Mouse (Mus musculus) spleen, postnatal 14 days (tissue): ENCODE data around the gene Actn3.
"Not testable (repeated sequence)": the region's sequence is repeated elsewhere in the genome, so short reads cannot be mapped to it uniquely, and the experiment has no call there.

Experiments
- DNase-seq, 2 experiments: peaks; one replicate each; pipeline ENCODE4 v3.0.0; 2021 to 2022; ENCODE audit warnings: low spot score in 2 of 2

Actn3 gene

DNA sequence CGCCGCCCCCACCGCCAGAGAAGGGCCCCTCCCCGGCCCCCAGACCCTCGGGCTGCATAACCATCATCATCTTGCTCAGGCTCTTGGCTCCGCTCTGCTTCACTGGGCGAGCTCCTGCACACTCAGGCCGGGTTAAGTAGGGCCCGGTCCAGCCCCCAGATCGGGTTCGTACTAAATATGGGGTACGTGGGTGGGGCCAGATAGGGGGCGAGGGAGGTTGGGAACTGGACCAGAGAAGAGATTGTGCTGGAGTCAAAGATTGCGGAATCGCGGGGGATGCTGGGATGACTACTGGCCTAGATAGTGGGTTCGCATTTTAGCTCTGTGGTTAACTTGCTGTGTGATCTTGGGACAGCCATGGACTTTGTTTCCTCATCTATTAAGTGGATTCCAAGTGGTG lies at the start of gene Actn3:
Gene Actn3, minus strand, starts transcription at position 125 of the 400 bp plus-strand sequence.
- DNase-seq = no peak

DNA sequence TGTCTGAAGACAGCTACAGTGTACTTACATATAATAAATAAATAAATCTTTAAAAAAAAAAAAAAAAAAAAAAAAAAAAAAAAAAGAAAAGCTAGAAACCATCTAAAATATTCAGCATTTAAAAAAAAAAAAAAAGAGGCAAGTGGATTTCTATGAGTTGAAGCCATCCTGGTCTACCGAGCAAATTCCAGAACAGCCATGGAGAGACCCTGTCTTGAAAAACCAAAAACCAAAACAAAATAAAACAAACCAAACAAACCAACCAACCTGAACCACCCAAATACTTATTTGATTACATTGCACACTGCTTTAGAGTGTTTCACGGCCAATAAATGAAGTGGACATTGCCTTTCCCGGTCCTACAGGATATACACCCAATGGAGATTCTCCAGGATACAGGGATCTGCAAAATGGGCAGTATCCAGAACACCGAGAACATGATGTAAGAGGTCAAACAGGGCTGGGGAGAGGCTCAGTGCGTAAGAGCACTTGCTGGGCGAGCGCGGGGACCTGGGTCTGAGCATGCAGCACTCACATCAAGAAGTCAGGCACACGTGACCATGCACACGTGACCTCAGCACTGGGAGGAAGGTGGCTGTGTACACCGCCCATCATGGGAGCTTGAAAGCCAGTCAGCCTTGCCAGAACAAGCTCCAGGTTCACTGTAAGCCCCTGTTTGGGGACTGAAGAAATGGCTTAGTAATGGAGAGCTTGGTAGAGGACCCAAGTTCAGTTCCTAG lies 47.6 kb upstream of the Actn3 start:
- DNase-seq = no peak

DNA sequence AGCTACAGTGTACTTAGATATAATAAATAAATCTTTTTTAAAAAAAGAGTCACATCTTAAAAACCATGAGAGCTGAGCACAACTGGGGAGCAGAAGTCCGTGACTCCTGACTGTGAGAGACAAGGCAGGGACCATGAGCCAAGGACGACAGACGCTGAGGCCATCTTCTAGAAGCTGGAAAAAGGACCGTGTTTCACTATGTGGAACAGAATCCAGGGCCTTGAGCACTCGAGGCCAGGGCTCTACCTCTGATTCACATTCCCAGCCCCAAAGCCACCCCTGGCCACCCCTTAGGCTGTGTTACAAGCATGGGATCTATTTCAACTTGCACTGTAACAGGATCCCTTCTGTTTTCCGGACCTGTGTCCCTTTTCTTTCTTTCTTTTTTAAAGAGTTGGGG lies 41.9 kb upstream of the Actn3 start:
- no peak for DNase-seq

DNA sequence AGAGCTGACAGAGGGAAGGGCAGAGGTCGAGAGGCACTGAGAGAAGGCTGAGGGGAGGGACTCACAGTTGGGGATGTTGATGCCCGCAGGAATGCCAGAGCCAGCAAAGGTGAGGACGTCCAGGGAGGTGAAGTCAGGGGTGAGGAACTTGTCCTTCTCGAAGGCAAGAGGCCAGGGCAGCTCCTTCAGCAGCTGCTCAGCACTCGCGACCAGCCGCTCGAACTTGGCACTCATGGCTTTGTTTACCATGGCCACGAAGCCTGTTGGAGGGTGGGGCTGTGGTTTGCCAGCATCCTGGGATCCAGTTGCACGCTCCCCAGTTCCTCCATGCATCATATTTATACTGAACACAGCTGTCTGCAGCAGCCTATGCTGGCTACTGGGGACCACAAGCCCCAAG lies 39.1 kb upstream of the Actn3 start:
- no peak for DNase-seq

DNA sequence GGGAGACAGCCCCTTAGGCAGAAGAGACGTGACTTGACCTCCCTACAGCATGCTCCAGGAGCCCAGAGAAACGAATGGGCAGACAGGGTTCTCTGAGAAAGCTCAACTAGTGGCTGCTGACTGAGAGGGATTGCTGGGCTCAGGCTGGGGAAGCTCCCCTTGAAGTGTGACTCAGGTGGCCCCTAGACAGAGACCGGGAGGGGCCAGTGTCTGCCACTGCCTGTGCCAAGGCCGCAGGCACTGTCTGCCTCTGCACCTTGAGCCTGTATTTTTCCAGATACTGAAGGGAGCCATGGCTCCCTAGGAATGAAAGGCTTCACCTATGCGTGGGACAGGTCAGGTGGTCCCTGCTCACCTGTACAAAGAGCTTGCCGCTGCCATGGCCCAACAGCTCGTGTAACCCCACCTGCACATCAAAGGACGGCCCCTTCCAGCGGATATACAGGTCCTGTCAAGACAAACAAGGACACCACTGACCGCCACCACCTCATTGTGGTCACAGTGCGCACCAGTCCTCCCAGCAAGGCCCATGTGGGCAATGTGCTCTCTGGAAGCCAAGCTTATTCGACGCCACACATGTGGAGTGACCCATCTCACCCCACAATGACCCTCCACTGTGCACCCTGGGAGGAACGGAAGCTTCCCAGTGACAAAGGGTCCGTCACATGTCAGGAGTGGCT lies 38.4 kb upstream of the Actn3 start:
- DNase-seq = no peak

DNA sequence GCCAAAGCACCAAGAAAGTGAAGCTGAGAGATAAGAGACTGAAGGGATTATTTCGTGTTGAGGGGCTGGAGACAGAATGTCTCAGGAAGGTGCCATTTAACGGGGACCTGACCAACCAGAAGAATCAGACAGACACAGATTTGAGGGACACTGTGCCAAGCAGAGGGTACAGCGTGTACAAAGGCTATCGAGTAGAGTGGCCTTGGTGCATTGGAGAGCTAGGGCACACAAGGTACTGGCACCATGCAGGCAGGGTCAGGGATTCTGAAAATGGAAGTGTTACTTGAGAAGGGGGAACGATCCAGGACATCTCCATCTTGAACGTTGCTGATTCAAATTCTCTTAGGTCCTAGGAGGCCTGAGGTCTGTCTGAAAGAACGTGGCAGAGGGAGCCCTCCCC lies 31.7 kb upstream of the Actn3 start:
- no peak for DNase-seq

DNA sequence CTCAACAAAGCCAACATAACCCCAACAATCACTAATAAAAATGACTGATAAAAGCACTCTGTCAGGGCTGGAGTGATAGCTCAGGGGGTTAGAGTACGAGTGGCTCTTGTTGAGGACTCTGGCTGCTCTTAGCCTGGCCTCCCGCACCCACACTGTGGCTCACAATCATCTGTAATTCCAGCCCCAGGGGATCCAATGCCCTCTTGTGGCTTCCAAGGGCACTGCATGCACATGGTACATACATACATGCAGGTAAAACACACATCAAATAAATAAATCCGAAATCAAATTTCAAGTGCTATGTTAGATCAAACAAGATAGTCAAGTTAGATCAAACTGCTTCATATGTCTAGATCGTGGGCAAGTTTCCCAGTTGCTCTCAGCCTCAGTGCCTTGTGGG lies 30.4 kb upstream of the Actn3 start:
- DNase-seq = peak in 1 of 2 experiments; percentile 50

DNA sequence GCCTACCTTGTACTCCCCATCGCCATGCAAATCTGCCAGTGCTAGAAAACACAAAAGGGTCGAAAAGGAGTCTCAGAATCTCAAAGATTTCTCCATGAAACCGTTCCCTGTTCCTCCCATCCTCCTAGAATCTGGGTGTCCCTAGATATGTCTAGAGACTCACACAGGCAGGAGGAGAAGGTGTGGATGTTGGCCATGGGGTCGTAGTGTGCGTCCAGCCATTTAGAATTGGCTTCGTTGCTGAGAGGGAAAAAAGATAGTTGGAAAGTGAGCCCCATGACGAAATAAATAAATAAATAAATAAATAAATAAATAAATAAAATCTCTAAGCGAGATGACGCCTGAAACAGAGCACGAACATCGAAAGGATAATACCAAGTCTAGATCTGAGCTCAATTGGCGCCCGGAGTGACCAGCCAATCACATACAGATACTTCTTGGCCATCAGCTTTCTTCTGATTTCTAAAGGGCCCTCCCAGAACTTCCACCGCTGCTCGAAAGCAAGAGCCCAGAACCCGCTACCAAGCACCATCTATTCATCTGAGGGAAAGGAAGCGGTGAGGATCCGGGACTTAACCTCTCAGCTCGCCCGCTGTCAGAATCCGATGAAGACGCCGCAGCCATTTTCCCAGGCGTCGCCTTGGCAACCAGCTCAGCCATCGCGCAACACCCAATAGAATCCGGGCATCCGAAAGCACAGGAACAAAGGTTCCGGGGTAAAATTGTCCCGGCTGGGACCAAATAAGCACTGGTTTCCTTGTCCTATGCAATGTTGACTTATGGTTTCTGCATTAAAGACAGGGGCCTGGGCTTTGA lies 28.5 kb upstream of the Actn3 start, which contains the start of gene Bbs1:
Gene Bbs1, minus strand, starts transcription at position 650 of the 816 bp plus-strand sequence.
- peak; percentile 66 to 78 for DNase-seq

DNA sequence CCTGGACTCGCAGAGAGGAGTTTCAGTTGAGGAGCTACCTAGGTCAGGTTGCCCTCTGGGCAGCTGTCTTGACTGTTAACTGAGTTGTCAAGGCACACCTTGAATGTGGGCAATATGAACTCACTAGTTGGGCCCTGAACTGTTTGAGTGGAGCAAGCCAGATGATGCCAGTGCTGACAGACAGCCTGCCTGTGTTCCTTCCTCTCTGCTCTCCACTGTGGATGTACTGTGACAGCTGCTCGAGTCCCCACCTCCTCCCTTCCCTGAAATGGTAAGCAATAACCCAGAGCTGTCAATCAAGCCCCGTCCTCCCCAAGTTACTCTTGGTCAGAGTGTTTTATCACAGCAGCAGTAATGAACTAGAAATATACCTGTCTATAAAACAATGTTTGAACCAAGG lies 22.2 kb upstream of the Actn3 start:
- DNase-seq = no peak

DNA sequence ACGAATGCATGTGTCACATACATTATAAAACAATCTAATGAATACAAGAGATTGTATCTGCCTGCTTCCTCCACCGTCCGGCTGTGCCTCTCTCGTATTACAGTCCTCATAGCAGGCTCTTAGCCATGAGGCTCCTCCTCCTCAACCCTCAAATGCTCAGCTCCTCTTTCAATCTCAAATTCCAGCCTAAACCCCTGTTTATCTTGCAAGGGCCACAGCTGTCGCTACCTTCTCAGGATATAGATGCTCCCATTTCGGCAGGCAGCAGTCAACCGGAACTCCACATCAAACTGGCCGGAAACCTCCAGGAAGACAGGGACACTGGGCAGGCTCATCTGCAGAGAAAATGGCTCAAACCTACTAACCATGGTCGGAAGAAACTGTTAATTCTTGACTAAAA lies 21.3 kb upstream of the Actn3 start:
- no peak for DNase-seq

DNA sequence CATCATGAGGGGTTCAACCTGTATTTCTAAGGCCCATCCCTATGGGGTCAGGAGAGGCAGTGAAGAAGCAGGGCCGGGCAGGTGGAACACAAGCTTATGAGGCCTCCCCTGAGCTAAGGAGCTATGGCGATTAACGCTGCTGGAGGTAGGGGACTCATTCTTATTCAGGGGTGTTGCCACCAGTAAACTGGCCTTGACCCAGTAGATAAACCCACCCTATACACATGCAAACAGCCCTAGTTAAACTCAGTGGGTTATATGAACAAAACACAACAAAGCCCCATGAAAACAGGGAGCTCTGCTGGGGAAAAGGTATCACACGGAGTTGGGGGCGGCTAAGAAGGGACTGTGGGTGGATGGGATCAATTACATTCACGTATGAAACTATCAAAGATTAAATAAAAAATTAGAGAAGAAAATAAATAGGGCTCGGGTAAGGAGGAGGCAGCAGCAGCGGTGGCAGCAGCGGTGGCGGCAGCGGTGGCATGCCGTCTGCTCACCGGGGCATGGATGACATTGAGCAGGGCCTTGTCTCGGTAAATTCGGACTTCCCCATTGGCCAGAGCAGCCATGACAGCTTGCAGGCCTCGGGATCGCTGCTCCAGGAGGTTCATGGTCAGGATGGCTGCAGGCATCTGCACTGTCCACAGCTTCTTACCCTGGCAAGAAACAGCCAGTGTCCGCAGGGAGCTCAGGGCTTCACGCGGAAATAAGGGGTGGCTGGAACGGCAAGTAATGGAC lies 19.2 kb upstream of the Actn3 start:
- no peak for DNase-seq

DNA sequence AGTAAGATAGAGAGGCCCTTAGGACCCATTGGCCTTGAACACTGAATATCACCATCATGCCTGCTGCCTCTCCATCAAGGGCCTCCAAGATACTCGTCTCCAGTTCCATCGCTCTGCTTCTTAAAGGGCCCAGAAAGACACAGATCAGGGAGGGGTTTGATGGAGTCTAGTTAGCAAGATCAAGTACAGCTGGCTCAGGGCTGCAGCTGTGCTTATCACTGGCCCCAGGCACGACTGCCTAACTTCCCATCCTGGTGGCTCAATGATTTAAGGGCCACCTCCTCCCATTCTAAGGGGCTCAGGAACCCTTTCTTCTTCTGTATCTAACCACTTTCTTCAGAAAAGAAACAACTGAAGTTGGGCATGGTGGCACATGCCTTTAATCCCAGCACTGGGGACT lies 14.1 kb upstream of the Actn3 start:
- no peak for DNase-seq

DNA sequence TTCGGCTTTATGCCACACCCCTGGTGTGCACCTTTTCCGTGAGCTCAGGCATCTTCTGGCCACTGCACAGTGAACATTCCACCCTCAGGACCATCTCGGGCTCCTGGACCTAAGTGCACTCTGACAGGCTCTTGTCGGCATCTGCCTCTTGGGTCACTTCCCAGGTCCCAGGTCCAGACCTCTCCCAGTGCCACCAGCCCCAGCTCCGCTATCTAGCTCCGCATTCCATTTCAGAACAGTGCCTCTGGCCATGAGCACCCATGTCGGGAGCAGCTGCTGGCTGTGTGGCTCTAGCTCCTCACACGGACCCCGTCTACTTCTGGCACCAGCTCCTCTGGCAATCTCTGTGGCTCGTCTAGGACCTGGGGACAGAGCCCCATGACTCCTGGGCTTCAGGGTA lies 12.1 kb upstream of the Actn3 start:
- no peak for DNase-seq

DNA sequence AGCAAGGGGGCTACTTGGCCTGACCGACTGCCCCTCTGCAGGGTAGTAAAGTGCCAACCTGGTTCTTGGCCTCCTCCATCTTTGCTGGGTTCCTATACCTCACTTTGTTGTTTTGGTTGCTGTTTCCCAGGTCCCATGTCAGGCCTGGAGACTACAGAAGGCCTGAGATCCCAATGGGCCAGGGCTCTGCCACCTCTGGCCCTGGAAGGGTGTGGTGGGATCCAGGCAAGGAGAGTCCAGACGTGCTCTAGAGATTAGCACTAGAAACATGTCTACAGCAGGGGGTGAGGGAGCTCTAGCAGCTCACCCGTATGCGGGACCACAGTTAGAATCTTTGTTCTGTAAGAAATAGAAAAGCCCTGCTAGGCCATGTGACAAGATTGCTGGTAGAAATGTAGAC lies 6.3 kb upstream of the Actn3 start:
- no peak for DNase-seq

DNA sequence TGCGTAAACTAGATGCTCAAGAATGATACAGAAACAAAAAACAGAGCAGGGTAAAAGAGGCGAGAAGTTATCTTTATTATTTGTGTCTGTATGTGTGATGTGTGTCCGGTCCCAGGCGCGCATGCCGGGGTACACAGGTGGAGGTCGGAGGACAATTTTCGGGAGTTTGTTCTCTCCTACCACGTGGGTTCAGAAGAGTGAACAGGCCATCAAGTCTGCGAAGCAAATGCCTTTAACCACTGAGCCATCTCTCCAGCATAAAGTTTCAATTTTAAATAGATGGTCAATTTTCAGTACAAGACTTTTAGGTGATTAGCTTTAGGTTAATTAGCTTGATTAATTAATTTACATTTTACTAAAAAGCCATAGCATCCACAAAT lies 1.6 kb upstream of the Actn3 start:
- no peak for DNase-seq

DNA sequence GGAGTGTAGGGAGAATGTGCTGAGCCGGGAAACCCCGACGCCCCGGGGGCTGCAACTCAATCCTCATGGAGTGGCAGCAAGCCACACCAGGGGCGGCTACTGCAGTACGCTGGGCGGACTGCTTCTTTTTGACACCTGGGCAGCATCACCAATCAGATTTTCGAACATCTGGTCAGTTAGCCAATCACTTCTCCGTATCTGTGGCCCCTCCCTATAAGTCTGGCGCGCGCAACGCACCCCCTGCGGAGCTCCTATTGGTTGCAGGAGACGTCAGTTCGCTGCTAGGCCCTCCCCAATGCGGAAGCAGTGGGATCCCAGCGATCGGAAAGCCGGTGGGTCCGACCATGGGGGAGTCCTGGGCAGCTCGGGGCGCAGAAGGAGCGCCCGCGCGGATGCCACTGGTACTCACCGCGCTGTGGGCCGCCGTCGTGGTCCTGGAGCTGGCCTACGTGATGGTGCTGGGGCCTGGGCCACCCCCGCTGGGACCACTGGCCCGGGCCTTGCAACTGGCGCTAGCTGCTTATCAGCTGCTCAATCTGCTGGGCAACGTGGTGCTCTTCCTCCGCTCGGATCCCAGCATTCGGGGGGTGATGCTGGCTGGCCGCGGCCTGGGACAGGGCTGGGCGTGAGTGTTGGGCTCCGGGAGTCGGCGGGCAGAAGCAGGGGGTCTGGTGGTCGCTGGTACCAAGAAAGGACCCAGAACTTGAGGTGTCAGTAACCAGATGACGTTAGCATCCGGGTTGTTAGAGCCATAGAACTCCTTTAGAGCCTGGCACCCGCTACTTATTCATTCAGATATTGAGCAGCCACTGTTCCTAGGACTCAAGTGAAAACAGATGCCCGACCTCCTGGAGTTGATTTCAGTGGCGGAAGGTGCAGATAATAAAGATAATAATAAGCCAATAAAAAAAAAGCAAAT lies 955 bp upstream of the Actn3 start, which contains the start of gene Zdhhc24:
Gene Zdhhc24, plus strand, starts transcription at position 264 of the 919 bp plus-strand sequence.
- DNase-seq = peak; percentile 94 to 95

DNA sequence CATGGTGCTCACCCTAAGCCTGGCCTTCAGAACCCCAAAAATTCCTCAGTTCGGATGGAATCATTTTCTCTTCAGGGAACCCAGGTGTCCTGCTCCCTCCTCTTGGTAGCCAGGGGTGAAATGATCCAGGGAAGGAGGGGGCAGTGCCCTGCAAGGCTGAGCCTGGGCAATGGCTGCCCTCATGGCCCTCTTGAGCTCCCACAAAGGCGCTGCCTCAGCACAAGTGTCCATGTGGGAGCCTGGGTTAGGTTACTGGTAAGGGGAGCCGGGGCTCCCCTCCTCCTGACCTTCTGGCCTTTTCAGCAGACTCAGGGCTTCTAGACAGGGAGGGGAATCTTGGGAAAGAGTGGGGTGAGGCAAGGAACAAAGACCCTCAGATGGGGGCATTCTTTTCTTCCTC lies 954 bp downstream of the Actn3 start:
- DNase-seq = no peak

DNA sequence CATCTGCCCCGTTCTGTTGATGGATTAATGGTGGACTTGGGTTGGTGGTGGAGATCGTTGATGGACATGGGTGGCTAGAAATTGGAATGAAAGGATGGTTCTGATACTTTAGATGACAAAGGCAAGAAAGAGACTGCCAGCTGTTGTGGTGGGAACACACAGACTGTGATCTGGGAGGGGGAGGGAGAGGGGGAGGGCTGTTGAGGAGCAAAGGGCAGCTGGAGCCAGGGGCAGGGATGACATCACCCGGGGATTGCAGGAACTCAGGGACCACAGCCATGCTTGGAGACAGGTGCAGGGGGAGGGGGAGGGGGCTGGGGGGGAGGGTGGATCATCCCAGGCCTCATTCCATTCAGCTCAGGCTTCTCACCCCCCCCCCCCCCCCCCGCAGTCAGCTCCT lies 1.5 kb downstream of the Actn3 start:
- DNase-seq = no peak

DNA sequence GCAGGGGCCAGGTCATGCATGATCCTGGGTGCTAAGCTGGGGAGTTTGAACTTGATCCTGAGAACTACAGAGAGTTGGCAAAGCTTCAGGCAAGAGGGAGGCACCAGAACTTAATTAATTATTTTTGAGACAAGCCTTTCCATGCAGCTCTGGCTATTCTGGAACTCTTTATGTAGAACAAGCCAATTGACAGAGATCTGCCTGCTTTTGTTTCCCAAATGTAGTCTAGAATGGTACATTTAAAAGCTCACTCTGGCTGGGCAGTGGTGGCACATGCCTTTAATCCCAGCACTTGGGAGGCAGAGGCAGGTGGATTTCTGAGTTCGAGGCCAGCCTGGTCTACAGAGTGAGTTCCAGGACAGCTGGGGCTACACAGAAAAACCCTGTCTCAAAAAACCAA lies 3.1 kb downstream of the Actn3 start:
- DNase-seq = not testable (repeated sequence)

DNA sequence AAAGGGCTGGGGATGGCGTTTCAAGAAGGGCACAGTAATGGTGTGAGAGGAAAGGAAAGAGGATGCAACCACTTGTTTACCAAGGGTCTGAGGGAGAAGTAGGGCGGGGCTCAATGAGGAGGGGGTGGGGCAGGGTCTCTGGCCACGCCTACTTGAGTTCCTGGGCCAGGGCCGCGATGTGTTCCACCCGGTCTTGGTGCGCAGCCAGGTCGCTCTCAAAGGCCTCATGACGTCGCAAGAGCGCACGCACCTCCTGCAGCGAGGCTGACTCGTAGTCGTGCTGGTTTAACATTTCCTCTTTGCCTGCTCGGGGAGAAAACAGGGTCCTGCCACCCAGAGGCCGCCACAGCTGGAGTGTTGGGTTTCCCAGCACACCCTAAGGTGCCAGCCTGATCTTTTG lies 12.6 kb downstream of the Actn3 start:
- DNase-seq = no peak

DNA sequence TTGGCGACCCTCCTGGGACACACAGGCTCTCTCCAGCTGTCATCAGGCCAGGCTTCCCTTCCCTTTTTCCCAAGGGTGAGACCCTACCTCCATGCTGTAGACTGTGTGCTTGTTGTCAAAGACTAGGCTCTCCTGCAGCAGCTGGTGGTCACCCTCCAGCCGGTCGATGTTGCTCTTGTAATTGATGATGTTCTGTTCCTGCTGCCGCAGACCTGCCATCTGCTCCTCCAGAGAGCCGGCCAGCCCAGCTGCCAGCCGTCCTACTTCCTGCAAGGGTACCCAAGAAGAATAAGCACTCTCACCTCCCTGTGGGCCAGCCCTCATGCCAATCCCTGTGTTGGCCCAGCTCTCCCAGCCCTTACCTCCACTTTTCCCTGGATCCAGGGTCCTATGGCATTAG lies 14.7 kb downstream of the Actn3 start:
- DNase-seq = no peak
